Mouse (Mus musculus): ENCODE measurements around the gene Anks1. TPM values are rescaled to one million over a fixed set of nuclear protein-coding genes. Genes with fewer than 3 reads are reported as not detected.

Gene Anks1
- 22.5 and 23.1 TPM in 2 replicates for polyA plus RNA-seq (2016; fragmentation: Nextera tagmentation; extraction: Ambion mirVana)

DNA sequence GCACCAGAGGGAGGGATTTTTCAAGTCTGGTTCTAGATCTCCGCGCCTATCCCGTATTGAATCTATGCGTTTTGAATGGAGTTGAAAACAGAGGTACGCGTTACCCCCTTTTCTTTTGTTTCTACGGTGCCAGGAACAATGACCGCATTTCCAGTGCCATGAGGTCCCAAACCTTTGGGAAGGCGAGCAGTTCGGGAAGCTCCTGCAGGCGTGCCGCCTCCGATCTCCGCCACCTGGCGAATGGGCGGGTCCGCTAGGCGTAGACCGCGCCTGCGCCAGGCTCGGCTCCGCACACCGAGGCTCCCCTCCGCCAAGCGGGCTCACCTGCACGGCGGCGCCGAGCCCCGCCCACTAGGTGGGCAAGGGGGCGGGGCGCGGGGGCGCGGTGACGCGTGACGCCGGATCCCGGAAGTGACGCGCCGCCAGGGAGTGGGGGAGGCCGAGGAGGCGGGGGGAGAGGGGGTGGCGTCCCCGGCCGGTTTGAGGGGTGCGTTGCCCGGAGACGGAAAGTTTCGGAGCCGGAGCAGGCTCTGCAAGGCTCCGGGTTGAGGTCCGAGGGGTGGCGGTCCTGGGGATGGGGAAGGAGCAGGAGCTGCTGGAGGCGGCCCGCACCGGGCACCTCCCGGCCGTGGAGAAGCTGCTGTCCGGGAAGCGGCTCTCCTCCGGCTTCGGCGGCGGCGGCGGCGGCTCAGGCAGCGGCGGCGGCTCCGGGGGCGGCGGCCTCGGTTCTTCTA lies at the start of gene Anks1:
Anks1 (plus strand) TSS at position 419 of the 734 bp plus-strand sequence.
- peak; percentile 84 for ATAC-seq (ENCODE audit: insufficient number of reproducible peaks, insufficient read depth, low FRiP score, low TSS enrichment)
- under 1% methylated on average over 74 of the region's 78 CpGs for WGBS

DNA sequence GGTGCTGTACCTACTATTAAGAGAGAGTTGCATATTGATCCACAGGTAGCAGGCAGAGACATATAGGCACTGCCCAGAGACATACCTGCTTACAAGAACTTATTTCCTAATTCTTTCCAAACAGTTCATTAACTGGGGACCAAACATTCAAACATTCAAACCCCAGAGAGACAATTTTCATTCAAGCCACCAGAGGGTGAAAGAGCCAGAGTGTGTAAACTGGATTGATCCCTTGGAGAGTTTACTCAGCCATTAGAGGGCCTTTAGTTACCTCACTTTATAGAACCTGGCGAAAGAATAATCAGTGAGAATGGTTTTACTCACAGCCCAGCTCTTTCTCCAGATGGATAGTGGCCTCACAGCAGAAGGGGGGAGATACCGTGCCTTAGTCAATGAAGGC lies 43.6 kb upstream of the Anks1 start:
- Histone ChIP-seq H3K9ac (no peak overlapping the region), H3K36me3 (peaks cover 6% of the 10 kb centered on the region; the same call in 1 of the 2 replicates), H3K27ac (no peak overlapping the region), H3K4me1 (no peaks in the 10 kb centered on the region), H3K4me2 (replicated peaks) (no peak overlapping the region), H3K4me3 (no peak overlapping the region), H3K9me3 (no peaks in the 10 kb centered on the region), H3K27me3 (no peaks in the 10 kb centered on the region)
- 83% methylated on average over 2 of the region's 2 CpGs for WGBS
- no peak for ATAC-seq (ENCODE audit: insufficient number of reproducible peaks, insufficient read depth, low FRiP score, low TSS enrichment)

More for the DNA sequence above, at the start of gene Anks1:
- H3K9me3 ChIP-seq = no peaks in the 10 kb centered on the region
- peak within 1 kb of the TSS; percentile 86 for H3K27ac ChIP-seq
- no peaks in the 10 kb centered on the region for H3K27me3 ChIP-seq
- peak within 1 kb of the TSS; percentile 82 for H3K9ac ChIP-seq
- peak within 1 kb of the TSS; percentile 96 for H3K4me3 ChIP-seq
- peak within 1 kb of the TSS; percentile 86 for H3K4me2 ChIP-seq (replicated peaks)
- H3K4me1 ChIP-seq = peaks cover 20% of the 10 kb centered on the region
- peaks cover 6% of the 10 kb centered on the region; the same call in 1 of the 2 replicates for H3K36me3 ChIP-seq

DNA sequence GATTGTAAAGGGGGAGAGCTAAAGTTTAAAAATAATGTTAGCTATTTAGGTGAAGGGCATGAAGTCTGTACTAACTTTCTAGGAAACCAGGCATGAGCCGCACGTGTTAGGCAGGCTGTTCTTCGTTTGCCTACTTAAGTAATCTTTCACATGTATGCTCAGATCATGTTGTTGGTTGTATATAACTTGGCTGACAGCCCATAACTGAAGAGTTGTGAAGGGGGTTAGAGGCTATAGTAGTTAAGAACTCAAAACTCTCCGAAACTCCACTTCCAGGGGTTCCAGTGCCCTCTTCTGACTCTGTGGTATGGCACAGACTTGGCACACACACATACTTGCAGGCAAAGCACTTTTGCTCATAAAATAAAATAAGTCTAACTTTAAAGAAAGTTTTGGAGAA lies 42.4 kb upstream of the Anks1 start:
- no peak overlapping the region for H3K27ac ChIP-seq
- no peaks in the 10 kb centered on the region for H3K9me3 ChIP-seq
- no peak for ATAC-seq (ENCODE audit: insufficient number of reproducible peaks, insufficient read depth, low FRiP score, low TSS enrichment)
- H3K9ac ChIP-seq = no peak overlapping the region
- WGBS = 88% methylated on average over 4 of the region's 4 CpGs
- no peaks in the 10 kb centered on the region for H3K27me3 ChIP-seq
- H3K36me3 ChIP-seq = peaks cover 6% of the 10 kb centered on the region; the same call in 1 of the 2 replicates
- no peak overlapping the region for H3K4me2 ChIP-seq (replicated peaks)
- H3K4me1 ChIP-seq = no peaks in the 10 kb centered on the region
- no peak overlapping the region for H3K4me3 ChIP-seq

DNA sequence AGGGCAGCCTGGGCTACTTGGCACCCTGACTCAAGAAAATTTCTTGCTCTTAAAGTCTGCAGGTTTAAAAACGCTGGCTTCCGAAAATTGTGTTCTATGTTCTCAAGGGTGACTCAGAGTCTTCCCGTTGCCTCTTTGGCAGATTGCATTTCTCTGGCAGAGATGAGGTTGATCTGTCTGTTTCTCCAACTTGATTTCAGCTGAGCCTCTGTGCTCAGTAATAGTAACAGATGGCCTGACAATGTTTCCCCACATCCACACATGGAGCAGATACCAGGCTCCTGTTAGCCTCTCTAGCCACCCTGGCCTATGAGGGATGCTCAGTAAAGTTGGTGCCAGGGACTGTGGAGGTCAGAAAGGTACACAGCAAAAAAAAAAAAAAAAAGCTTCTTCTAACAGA lies 37.3 kb upstream of the Anks1 start:
- ATAC-seq (ENCODE audit: insufficient number of reproducible peaks, insufficient read depth, low FRiP score, low TSS enrichment) = no peak
- no peak overlapping the region for H3K27ac ChIP-seq
- H3K9me3 ChIP-seq = no peaks in the 10 kb centered on the region
- H3K9ac ChIP-seq = no peak overlapping the region
- no peaks in the 10 kb centered on the region; the same call in 1 of the 2 replicates for H3K4me1 ChIP-seq
- H3K4me2 ChIP-seq (replicated peaks) = no peak overlapping the region
- peaks cover 6% of the 10 kb centered on the region for H3K36me3 ChIP-seq
- 95% methylated on average over 3 of the region's 3 CpGs for WGBS
- H3K27me3 ChIP-seq = no peaks in the 10 kb centered on the region
- H3K4me3 ChIP-seq = no peak overlapping the region

DNA sequence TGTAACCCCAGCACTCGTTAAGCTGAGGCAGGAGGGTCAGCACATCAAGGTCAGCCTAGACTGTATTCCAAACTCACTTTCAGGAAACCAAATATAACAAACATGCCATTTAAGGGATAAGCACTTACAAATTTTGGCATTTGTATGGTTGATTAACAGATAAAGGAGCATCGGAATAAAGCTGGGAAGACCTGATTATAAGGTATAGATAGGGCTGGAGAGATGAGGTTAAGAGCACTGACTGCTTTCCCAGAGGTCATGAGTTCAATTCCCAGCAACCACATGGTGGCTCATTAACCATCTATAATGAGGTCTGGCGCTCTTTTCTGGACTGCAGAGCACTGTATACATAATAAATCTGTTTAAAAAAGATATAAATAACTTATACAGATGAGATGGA lies 35.5 kb upstream of the Anks1 start:
- no peak for ATAC-seq (ENCODE audit: insufficient number of reproducible peaks, insufficient read depth, low FRiP score, low TSS enrichment)
- no peak overlapping the region for H3K27ac ChIP-seq
- H3K4me2 ChIP-seq (replicated peaks) = no peak overlapping the region
- H3K9me3 ChIP-seq = no peaks in the 10 kb centered on the region
- H3K4me3 ChIP-seq = no peak overlapping the region
- H3K36me3 ChIP-seq = peaks cover 15% of the 10 kb centered on the region
- no peaks in the 10 kb centered on the region for H3K27me3 ChIP-seq
- WGBS = 83% methylated on average over 3 of the region's 3 CpGs
- H3K9ac ChIP-seq = no peak overlapping the region
- H3K4me1 ChIP-seq = no peaks in the 10 kb centered on the region; the same call in 1 of the 2 replicates

DNA sequence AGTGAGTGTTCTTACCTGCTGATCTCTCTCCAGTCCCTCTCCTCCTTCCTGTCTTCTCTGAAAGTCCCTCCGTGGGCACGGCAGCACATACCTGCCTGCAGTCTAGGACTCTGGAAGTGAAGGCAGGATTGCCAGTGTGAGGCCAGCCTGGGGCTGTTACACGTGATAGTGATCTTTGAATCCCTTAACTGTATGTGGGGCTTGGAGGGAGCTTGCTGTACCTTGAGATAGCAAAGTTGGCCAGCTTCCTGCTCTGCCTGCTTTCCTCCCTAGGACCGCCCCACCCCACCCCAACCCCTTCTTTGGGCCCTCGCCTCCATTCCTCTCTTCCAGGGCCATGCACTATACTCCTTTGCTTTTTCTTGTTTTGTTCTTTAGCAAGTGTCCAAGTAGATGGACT lies 34.6 kb upstream of the Anks1 start:
- no peak overlapping the region for H3K27ac ChIP-seq
- H3K9ac ChIP-seq = no peak overlapping the region
- H3K27me3 ChIP-seq = no peaks in the 10 kb centered on the region
- H3K4me2 ChIP-seq (replicated peaks) = no peak overlapping the region
- peaks cover 21% of the 10 kb centered on the region for H3K36me3 ChIP-seq
- no peak for ATAC-seq (ENCODE audit: insufficient number of reproducible peaks, insufficient read depth, low FRiP score, low TSS enrichment)
- H3K4me3 ChIP-seq = no peak overlapping the region
- H3K9me3 ChIP-seq = no peaks in the 10 kb centered on the region
- H3K4me1 ChIP-seq = no peaks in the 10 kb centered on the region; the same call in 1 of the 2 replicates
- WGBS = 69% methylated on average over 5 of the region's 5 CpGs

DNA sequence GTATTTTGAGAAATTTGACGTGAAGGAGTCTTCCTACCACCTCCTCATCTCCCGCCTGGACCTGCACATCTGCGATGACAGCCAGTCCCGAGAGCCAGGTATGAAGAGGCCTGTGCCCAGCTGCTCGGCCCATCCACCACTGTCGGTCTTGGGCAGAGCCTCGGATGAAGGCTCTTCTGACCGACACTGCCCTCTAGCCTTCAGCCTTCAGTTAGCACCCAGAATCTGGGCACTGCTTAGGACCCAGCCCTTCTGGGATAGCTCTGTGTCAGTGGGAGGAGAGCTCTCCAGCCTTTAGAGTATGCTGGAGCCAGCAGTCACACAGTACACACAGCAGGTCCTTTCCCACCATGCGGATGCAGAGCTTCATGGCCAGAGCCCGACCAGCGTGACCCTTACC lies 27.6 kb upstream of the Anks1 start:
- Histone ChIP-seq H3K4me3 (no peak overlapping the region), H3K36me3 (peaks cover 79% of the 10 kb centered on the region), H3K27me3 (no peaks in the 10 kb centered on the region), H3K9me3 (no peaks in the 10 kb centered on the region), H3K9ac (no peak overlapping the region), H3K27ac (no peak overlapping the region), H3K4me2 (replicated peaks) (no peak overlapping the region), H3K4me1 (no peaks in the 10 kb centered on the region)
- 65% methylated on average over 11 of the region's 11 CpGs for WGBS
- ATAC-seq (ENCODE audit: insufficient number of reproducible peaks, insufficient read depth, low FRiP score, low TSS enrichment) = no peak

DNA sequence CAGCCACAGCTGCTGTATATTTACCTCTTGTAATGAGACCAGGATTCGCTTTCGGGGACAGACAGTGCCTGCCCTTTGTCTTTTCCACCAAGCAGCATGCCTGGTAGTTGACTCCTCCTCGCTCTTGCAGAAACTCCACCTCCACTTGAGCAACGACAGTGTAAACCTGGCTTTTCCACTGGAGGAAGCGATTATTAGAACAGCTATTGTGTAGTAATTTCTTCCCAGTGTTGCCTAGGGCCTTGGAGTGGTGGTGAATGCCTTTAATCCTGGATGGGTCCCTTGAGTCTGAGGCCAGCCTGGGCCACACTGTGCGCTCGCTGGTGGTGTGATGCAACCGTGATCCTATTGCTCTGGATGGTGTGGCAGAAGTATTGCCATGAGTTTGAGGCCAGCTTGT lies 26.0 kb upstream of the Anks1 start:
- Histone ChIP-seq H3K27ac (no peak overlapping the region), H3K4me3 (no peak overlapping the region), H3K4me2 (replicated peaks) (no peak overlapping the region), H3K9me3 (no peaks in the 10 kb centered on the region), H3K27me3 (no peaks in the 10 kb centered on the region), H3K36me3 (peaks cover 90% of the 10 kb centered on the region), H3K9ac (no peak overlapping the region), H3K4me1 (no peaks in the 10 kb centered on the region)
- ATAC-seq (ENCODE audit: insufficient number of reproducible peaks, insufficient read depth, low FRiP score, low TSS enrichment) = no peak
- 86% methylated on average over 8 of the region's 8 CpGs for WGBS

DNA sequence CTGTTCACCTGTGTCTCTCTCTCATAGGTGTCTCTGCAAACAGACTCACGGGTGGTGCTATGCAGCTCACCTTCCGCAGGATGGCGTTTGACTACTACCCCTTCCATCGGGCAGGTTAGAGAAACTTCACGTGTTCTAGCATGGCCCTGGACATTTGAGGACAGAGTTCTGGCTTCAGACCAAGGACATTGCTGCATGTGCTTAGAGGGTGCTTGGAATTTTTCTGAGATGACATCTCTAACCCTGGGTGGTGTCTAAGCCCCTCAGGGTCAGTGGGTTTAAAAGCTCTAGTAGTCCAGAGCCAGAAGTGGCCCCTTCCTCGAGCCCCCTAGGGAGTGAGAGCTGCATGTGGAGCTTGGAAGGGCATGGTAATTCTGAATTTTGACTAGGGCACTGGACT lies 25.1 kb upstream of the Anks1 start:
- Histone ChIP-seq H3K27me3 (no peaks in the 10 kb centered on the region), H3K4me3 (no peak overlapping the region), H3K27ac (no peak overlapping the region), H3K9me3 (no peaks in the 10 kb centered on the region), H3K36me3 (peaks cover 88% of the 10 kb centered on the region), H3K4me2 (replicated peaks) (no peak overlapping the region), H3K9ac (no peak overlapping the region), H3K4me1 (no peaks in the 10 kb centered on the region)
- WGBS = 92% methylated on average over 6 of the region's 6 CpGs
- ATAC-seq (ENCODE audit: insufficient number of reproducible peaks, insufficient read depth, low FRiP score, low TSS enrichment) = no peak

DNA sequence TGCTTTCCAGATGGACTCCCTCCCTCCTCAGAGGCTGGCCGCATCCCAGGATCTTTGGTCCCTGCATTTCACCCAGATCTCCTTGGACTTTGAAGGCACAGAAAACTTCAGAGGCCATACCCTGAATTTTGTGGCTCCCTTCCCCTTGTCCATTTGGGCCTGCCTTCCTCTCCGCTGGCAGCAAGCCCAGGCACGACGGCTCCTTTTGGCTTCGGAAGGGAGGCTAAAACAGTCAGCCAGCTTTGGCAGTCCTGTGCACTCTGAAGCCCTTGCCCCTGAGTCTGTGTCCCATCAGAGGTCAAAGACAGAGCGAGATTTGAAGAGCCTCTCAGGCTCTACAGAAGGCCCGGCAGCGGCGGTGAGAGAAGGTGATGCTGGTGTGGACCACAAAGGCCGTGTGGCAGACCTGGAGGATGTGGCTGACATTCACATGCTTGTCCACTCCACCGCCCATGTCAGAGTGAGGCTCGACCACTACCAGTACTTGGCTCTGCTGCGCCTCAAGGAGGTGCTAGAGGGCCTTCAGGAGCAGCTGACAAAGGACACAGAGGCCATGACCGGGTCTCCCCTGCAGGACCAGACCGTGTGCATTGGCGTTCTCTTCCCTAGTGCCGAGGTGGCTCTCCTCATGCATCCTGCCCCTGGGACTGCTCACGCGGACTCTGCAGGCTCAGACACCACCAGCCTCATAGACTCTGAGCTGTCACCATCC lies 22.5 kb upstream of the Anks1 start:
- Histone ChIP-seq H3K4me2 (replicated peaks) (no peak overlapping the region), H3K9me3 (no peaks in the 10 kb centered on the region), H3K4me1 (no peaks in the 10 kb centered on the region), H3K9ac (no peak overlapping the region), H3K27ac (no peak overlapping the region), H3K36me3 (peaks cover 78% of the 10 kb centered on the region), H3K4me3 (no peak overlapping the region), H3K27me3 (no peaks in the 10 kb centered on the region)
- ATAC-seq (ENCODE audit: insufficient number of reproducible peaks, insufficient read depth, low FRiP score, low TSS enrichment) = no peak
- WGBS = 87% methylated on average over 19 of the region's 19 CpGs

DNA sequence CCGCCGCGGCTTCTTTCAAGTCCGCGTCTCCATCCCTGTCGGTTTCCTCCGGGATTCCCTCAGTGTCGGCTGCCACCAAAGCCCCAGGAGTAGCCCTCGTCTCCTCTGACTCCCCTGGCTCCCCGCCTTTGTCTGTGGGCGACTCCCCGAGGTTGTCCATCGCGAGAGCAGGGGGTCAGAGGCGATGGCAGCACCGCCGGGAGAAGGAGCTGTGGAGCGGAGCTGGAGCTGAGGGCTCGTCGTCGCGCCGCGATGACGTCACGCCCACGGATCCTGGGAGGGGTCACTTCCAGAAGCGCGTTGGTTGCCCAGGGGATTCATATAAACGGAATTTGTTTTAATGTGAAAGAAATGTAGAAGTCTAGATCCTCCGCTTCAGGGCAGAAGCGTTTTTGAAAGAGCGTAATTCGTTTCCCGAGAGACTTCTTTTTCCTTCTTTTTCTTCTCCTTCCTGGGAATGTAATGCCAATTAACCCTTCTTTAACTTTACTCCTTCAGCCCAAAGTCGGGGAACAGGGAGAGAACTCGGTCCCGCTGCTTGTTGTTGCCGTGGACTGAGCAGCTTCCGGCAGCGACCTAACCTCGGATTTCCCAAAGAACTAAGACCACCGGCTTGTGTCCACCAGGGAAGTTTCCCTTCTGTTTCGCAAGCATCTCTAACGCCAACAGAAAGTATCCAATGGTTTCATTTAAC lies 1.4 kb upstream of the Anks1 start:
- Histone ChIP-seq H3K27me3 (no peaks in the 10 kb centered on the region), H3K36me3 (peaks cover 18% of the 10 kb centered on the region), H3K9ac (peak overlapping the region; percentile 89), H3K4me3 (peak overlapping the region; percentile 96), H3K4me2 (replicated peaks) (peak overlapping the region; percentile 86), H3K9me3 (no peaks in the 10 kb centered on the region), H3K27ac (peak overlapping the region; percentile 86; the same call in 1 of the 2 replicates), H3K4me1 (peaks cover 20% of the 10 kb centered on the region)
- under 1% methylated on average over 45 of the region's 45 CpGs for WGBS
- ATAC-seq (ENCODE audit: insufficient number of reproducible peaks, insufficient read depth, low FRiP score, low TSS enrichment) = no peak
